Mouse (Mus musculus) central nervous system, embryonic 18 days (tissue): ENCODE results near the gene Atp6v0a2. TPM values are rescaled to one million over a fixed set of nuclear protein-coding genes. Genes with fewer than 3 reads are reported as not detected.

ENCODE experiments used
- polyA plus RNA-seq: library from polyadenylated mRNA; depleted of rRNA; stranded (reverse); fragments of >200 nt; gene quantifications from 2 replicates; pipeline ENCODE4 v1.2.3, GENCODE M21; 2012; rRNA removed

Gene Atp6v0a2
- 28.5 and 29.2 TPM in 2 replicates for polyA plus RNA-seq

DNA sequence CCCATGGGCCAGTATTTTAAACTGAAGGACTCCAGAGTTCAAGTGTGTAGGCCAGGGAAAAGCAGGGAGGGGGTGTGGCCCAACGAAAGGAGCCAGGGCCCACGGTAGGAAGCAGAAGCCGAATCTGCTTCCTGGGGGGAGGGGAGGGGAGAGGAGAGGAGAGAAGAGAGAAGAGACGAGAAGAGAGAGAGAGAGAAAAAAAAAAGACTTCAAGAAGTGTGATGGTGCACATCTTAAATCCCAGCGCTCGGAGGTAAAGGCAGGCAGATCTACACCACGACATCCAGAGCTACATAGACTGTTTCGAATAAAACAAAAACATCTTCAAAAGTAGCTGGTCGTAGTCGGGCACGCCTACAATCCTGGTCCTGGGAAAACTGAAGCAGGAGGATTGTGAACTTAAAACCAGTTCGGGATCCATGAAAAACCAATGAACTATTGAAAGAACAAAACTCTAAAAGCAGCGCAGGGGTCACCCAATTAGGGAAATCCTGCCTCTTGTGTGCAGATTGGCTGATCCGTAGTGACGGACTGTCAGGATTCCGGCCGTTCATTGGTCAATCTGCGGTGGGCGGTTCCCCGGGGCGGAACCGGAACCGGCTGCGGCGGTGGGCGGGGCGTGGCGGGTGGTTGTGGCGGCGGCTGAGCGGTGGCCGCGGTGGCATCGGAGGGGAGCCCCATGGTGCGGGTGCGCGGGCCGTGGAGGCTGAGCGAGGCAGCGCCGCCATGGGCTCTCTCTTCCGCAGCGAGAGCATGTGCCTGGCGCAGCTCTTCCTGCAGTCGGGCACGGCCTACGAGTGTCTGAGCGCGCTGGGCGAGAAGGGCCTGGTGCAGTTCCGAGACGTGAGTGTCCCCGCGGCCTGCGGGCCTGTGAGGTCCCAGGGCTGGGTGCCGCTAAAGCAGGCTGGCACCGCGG lies at the start of gene Atp6v0a2:
Gene Atp6v0a2 (plus strand): TSS at position 129 of the 916 bp plus-strand sequence.

GRCm38 (mm10) chr5:124578633-124579317 lies 49.6 kb upstream of the Atp6v0a2 start, which contains the start of the genes Eif2b1 and Gtf2h3:
TSS of gene Eif2b1 (minus strand) at chr5:124579131.
TSS of gene Gtf2h3 (plus strand) at chr5:124579140.

DNA sequence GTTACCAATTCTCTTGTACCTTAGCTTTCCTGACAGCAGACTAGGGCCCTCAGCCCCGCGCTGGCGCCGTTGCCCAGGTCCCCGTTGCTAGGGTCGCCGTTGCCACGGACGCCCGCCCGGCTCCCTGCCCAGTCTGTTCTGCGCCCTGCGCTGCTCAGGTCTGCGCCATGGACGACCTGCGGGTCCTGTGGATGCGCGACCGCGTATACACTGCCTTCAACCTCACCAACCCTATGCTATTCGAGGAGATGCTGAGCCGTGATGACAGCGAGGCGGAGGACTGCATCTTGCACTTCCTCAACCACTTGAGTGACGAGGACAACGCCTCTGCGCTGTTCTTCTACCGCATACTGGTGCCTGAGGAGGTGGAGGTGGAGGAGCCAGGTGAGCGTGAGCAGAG lies 96.6 kb downstream of the Atp6v0a2 start, which contains the start of gene Dnah10:
Gene Dnah10 (plus strand): TSS at position 89 of the 400 bp plus-strand sequence.

Other genes with a start within 250 kb of the Atp6v0a2 start
- gene Sbno1, start 202.6 kb upstream of the Atp6v0a2 start, polyA plus RNA-seq = 38.8 and 39.9 TPM in 2 replicates
- gene Kmt5a, start 188.6 kb upstream of the Atp6v0a2 start, polyA plus RNA-seq = 51.8 and 54.4 TPM in 2 replicates
- gene Rilpl2, start 150.2 kb upstream of the Atp6v0a2 start, polyA plus RNA-seq = 32.9 and 35.5 TPM in 2 replicates
- 12.1 and 12.8 TPM in 2 replicates for gene Snrnp35, start 145.4 kb upstream of the Atp6v0a2 start, polyA plus RNA-seq
- gene Rilpl1, start 97.2 kb upstream of the Atp6v0a2 start, polyA plus RNA-seq = 10.2 and 11.8 TPM in 2 replicates
- 156 and 157 TPM in 2 replicates for gene Tmed2, start 87.9 kb upstream of the Atp6v0a2 start, polyA plus RNA-seq
- 33.7 and 33.8 TPM in 2 replicates for gene Ddx55, start 75.7 kb upstream of the Atp6v0a2 start, polyA plus RNA-seq
- gene Eif2b1, start 49.4 kb upstream of the Atp6v0a2 start, polyA plus RNA-seq = 44.2 and 44.5 TPM in 2 replicates
- 68.9 and 70.5 TPM in 2 replicates for gene Gtf2h3, start 49.4 kb upstream of the Atp6v0a2 start, polyA plus RNA-seq
- gene Dnah10, start 96.5 kb downstream of the Atp6v0a2 start, polyA plus RNA-seq = 0.51 and 0.53 TPM in 2 replicates
- gene Ccdc92, start 233.8 kb downstream of the Atp6v0a2 start, polyA plus RNA-seq = 27.1 and 29.8 TPM in 2 replicates
- 55.8 and 57.2 TPM in 2 replicates for gene Zfp664, start 234.1 kb downstream of the Atp6v0a2 start, polyA plus RNA-seq